Mouse (Mus musculus) heart, adult 2 months (tissue): ENCODE results near the gene Rnf185. TPM values are rescaled to one million over a fixed set of nuclear protein-coding genes. Genes with fewer than 3 reads are reported as not detected.

ENCODE experiments used
- DNase-seq, 2 experiments: peaks; one replicate each; pipeline ENCODE4 v3.0.0; 2021
- H3K27ac ChIP-seq: fragments of 200-600 bp; 2 replicates; pipeline ENCODE4 v1.8.1; 2022
- H3K27me3 ChIP-seq: fragments of 200-500 bp; 2 replicates; pipeline ENCODE4 v1.6.1; 2012; ENCODE audit warnings: mild to moderate bottlenecking, low read length, inconsistent platforms, mixed read lengths; ENCODE audit not compliant: control insufficient read depth, insufficient read depth
- H3K36me3 ChIP-seq: fragments of 200-500 bp; 2 replicates; pipeline ENCODE4 v1.6.1; 2012; ENCODE audit warnings: low read length, inconsistent platforms; ENCODE audit not compliant: control insufficient read depth, insufficient read depth
- H3K4me1 ChIP-seq: fragments of 200-500 bp; 2 replicates; pipeline ENCODE4 v1.6.1; 2011; ENCODE audit warnings: low read length; ENCODE audit not compliant: control insufficient read depth, insufficient read depth
- H3K4me3 ChIP-seq: fragments of 200-600 bp; 2 replicates; pipeline ENCODE4 v1.8.1; 2022
- H3K79me2 ChIP-seq: fragments of 200-500 bp; replicated peaks from 2 replicates; pipeline ENCODE4 v1.6.1; 2012; ENCODE audit warnings: mild to moderate bottlenecking, inconsistent platforms, low read length, moderate library complexity, mixed read lengths; ENCODE audit not compliant: control insufficient read depth, insufficient read depth
- H3K9ac ChIP-seq: fragments of 200-500 bp; 2 replicates; pipeline ENCODE4 v1.6.1; 2012; ENCODE audit warnings: low read depth, mild to moderate bottlenecking, control low read depth, inconsistent platforms, low read length, mixed read lengths
- CTCF ChIP-seq: fragments of 200-600 bp; IDR thresholded peaks from 2 replicates; pipeline ENCODE4 v1.8.1; 2022; ENCODE audit warnings: antibody characterized with exemption, mild to moderate bottlenecking, moderate library complexity
- EP300 ChIP-seq: fragments of 200-500 bp; IDR thresholded peaks from 2 replicates; pipeline ENCODE4 v1.6.1; 2011; ENCODE audit warnings: low read depth, low read length, control low read depth; ENCODE audit not compliant: insufficient read depth
- POLR2A ChIP-seq: fragments of 200-500 bp; IDR thresholded peaks from 2 replicates; pipeline ENCODE4 v1.6.1; 2011; ENCODE audit warnings: mild to moderate bottlenecking, low read depth, low read length, control low read depth; ENCODE audit not compliant: insufficient read depth
- WGBS: fragments of 180-500 bp; shearing (Covaris S2); methylation state at CpG from one replicate; pipeline ENCODE4 v1.1.7; 2018; 5-methylcytosine and 5-hydroxymethylcytosine counted together
- intact Hi-C: fragments of 180-260 bp; cut with DNase I; formaldehyde crosslinking; loops from one replicate; pipeline ENCODE4 v1.15.1; 2025
- polyA plus RNA-seq: library from polyadenylated mRNA; depleted of rRNA; stranded (reverse); fragments of >200 nt; gene quantifications from 2 replicates; pipeline ENCODE4 v1.2.3, GENCODE M21; 2012
- total RNA-seq, 2 experiments: library from RNA; stranded (reverse); gene quantifications; 2 replicates each; pipeline ENCODE4 v1.2.3; 2021

The Rnf185 gene
- total and polyA plus RNA-seq, 3 experiments: 19.9 to 23.0 (median 21.6) TPM

GRCm38 (mm10) chr11:3412111-3412510, 40.1 kb downstream of the Rnf185 start:
- Histone ChIP-seq H3K27me3 (no peaks in the 10 kb centered on the region), H3K9ac (no peak overlapping the region), H3K4me3 (no peak overlapping the region), H3K79me2 (no peaks in the 10 kb centered on the region), H3K4me1 (peaks cover 1% of the 10 kb centered on the region; the same call in 1 of the 2 replicates), H3K36me3 (peaks cover 1% of the 10 kb centered on the region; the same call in 1 of the 2 replicates), H3K27ac (no peak overlapping the region)
- no peak for DNase-seq
- no peak for TF ChIP-seq CTCF
- no peak for TF ChIP-seq POLR2A
- TF ChIP-seq EP300: no peak
- 91% methylated on average over 3 of the region's 3 CpGs for WGBS
- intact Hi-C loops: no loop called here

GRCm38 (mm10) chr11:3408997-3409732, 43.0 kb downstream of the Rnf185 start, which contains the start of gene Limk2:
Gene Limk2 (minus strand): TSS chr11:3409189.
- WGBS: 2% methylated on average over 45 of the region's 45 CpGs
- H3K36me3 ChIP-seq: no peaks in the 10 kb centered on the region
- peak within 1 kb of the TSS; percentile 80 for H3K4me3 ChIP-seq
- H3K9ac ChIP-seq: peak within 1 kb of the TSS; percentile 81
- intact Hi-C loops: loop anchor here (1.0 to 5.0 kb wide), 6 partner anchors 22 to 117 kb away; partner anchors contain the start of genes Pik3ip1 and Rnf185
- no peaks in the 10 kb centered on the region for H3K79me2 ChIP-seq
- H3K27me3 ChIP-seq: no peaks in the 10 kb centered on the region
- peak within 1 kb of the TSS; percentile 81 for H3K27ac ChIP-seq
- TF ChIP-seq CTCF: peak; percentile 83
- 0 out of 2 replicates have a peak, but pooled peaks have one; percentile 4 for TF ChIP-seq EP300
- peak; percentile 31; the same call in 1 of the 2 replicates for TF ChIP-seq POLR2A
- DNase-seq: peak; percentile 92 to 93
- peaks cover 1% of the 10 kb centered on the region; the same call in 1 of the 2 replicates for H3K4me1 ChIP-seq

- Histone ChIP-seq H3K79me2 (0 out of 2 replicates have a peak, but pooled peaks cover 1% of the 10 kb centered on the region), H3K9ac (peak overlapping the region; percentile 61), H3K4me1 (peaks cover 1% of the 10 kb centered on the region; the same call in 1 of the 2 replicates), H3K36me3 (no peaks in the 10 kb centered on the region), H3K27ac (peak overlapping the region; percentile 81), H3K4me3 (peak overlapping the region; percentile 80), H3K27me3 (no peaks in the 10 kb centered on the region)
- intact Hi-C loops: loop anchor here (1.0 to 5.0 kb wide), 4 partner anchors 36 to 116 kb away; partner anchors contain the start of genes Pik3ip1 and Rnf185
- no peak for TF ChIP-seq CTCF
- TF ChIP-seq POLR2A: no peak
- no peak for TF ChIP-seq EP300
- peak; percentile 32 for DNase-seq
- WGBS: 6% methylated on average over 34 of the region's 34 CpGs
Measured at GRCm38 (mm10) chr11:3408131-3408996, 43.8 kb downstream of the Rnf185 start.

GRCm38 (mm10) chr11:3404287-3405047, 47.7 kb downstream of the Rnf185 start:
- 67% methylated on average over 7 of the region's 7 CpGs for WGBS
- TF ChIP-seq CTCF (no peak), POLR2A (no peak), EP300 (no peak)
- H3K36me3 ChIP-seq: no peaks in the 10 kb centered on the region
- no peak overlapping the region for H3K27ac ChIP-seq
- no peak overlapping the region for H3K9ac ChIP-seq
- intact Hi-C loops: loop anchor here (5.0 kb wide), 3 partner anchors 32 to 112 kb away; partner anchors contain the start of gene Pik3ip1
- H3K27me3 ChIP-seq: no peaks in the 10 kb centered on the region
- 0 out of 2 replicates have a peak, but pooled peaks cover 1% of the 10 kb centered on the region for H3K79me2 ChIP-seq
- no peak for DNase-seq
- no peak overlapping the region for H3K4me3 ChIP-seq
- H3K4me1 ChIP-seq: peaks cover 1% of the 10 kb centered on the region; the same call in 1 of the 2 replicates

- intact Hi-C loops: no loop called here
- TF ChIP-seq EP300 (no peak), POLR2A (no peak), CTCF (no peak)
- no peaks in the 10 kb centered on the region for H3K36me3 ChIP-seq
- no peak overlapping the region for H3K4me3 ChIP-seq
- WGBS: 71% methylated on average over 3 of the region's 3 CpGs
- no peaks in the 10 kb centered on the region for H3K4me1 ChIP-seq
- no peak overlapping the region for H3K9ac ChIP-seq
- 0 out of 2 replicates have a peak, but pooled peaks cover 1% of the 10 kb centered on the region for H3K79me2 ChIP-seq
- no peaks in the 10 kb centered on the region for H3K27me3 ChIP-seq
- H3K27ac ChIP-seq: no peak overlapping the region
- DNase-seq: no peak
Measured at GRCm38 (mm10) chr11:3403024-3403423, 49.1 kb downstream of the Rnf185 start.
